Mouse (Mus musculus): ENCODE data around the gene Tmem242.

DNA sequence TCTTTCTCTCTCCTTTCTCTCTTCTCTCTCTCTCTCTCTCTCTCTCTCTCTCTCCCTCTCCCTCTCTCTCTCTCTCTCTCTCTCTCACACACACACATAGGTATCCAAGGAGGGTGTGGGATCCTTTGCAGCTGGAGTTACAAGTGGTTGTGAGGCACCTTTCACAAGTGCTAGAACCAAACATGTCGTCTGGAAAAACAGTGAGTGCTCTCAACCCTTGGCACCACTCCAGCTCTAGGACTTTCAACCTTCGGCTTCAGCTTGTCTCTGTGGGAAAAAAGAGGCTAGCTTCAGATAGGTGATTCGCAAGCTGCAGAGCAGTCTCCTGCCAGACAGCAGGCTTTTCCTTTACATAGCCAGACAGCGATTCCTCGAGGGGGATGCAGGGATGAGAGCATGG, 3.7 kb upstream of the Tmem242 start:
- TF ChIP-seq CTCF (IDR thresholded peaks at IDR 0.05; ENCODE audit: control insufficient read depth, insufficient read depth, insufficient replicate concordance, low read depth, low read length) = no peak
- no peak for TF ChIP-seq POLR2A (IDR thresholded peaks at IDR 0.05; ENCODE audit: control insufficient read depth, low read depth, low read length)
